Mouse (Mus musculus) kidney, postnatal 0 days (tissue): ENCODE measurements around the gene Ttk. TPM values are rescaled to one million over a fixed set of nuclear protein-coding genes. Genes with fewer than 3 reads are reported as not detected.
A peak's percentile ranks its signal among the peaks of the same experiment; 100 is the strongest.

Experiments used
- ATAC-seq: fragments of 200-750 bp; cut with Nextera tagmentation; replicated peaks from 2 replicates; pipeline ENCODE4 v1.8.0; 2017; ENCODE audit warnings: low read depth, moderate number of reproducible peaks, moderate TSS enrichment, moderate library complexity; ENCODE audit not compliant: low FRiP score
- DNase-seq: peaks from one replicate; pipeline ENCODE4 v3.0.0-alpha.2; 2016; ENCODE audit warnings: low spot score
- H3K27ac ChIP-seq: fragments of 300-500 bp; sonication (generic); 2 replicates; pipeline ENCODE4 v1.5.1; 2014; ENCODE audit warnings: mild to moderate bottlenecking
- H3K27me3 ChIP-seq: fragments of 300-500 bp; sonication (generic); 2 replicates; pipeline ENCODE4 v1.6.1; 2014; ENCODE audit warnings: low read length, mixed read lengths; ENCODE audit not compliant: insufficient read depth
- H3K36me3 ChIP-seq: fragments of 300-500 bp; sonication (generic); 2 replicates; pipeline ENCODE4 v1.6.1; 2014; ENCODE audit warnings: low read length, mixed read lengths; ENCODE audit not compliant: insufficient read depth
- H3K4me1 ChIP-seq: fragments of 300-500 bp; sonication (generic); replicated peaks from 2 replicates; pipeline ENCODE4 v1.6.1; 2014; ENCODE audit warnings: antibody characterized with exemption, low read length, mixed read lengths; ENCODE audit not compliant: insufficient read depth
- H3K4me2 ChIP-seq: fragments of 300-500 bp; sonication (generic); 2 replicates; pipeline ENCODE4 v1.6.1; 2014; ENCODE audit warnings: mild to moderate bottlenecking, low read length, moderate library complexity, mixed read lengths
- H3K4me3 ChIP-seq: fragments of 300-500 bp; sonication (generic); replicated peaks from 2 replicates; pipeline ENCODE4 v1.5.1; 2014; ENCODE audit warnings: low read depth, low read length
- H3K9ac ChIP-seq: fragments of 300-500 bp; sonication (generic); 2 replicates; pipeline ENCODE4 v1.6.1; 2014; ENCODE audit warnings: low read depth, low read length
- H3K9me3 ChIP-seq: fragments of 300-500 bp; sonication (generic); replicated peaks from 2 replicates; pipeline ENCODE4 v1.6.1; 2016; ENCODE audit warnings: low read length, inconsistent platforms, mixed read lengths
- CTCF ChIP-seq: IDR thresholded peaks from 2 replicates; pipeline ENCODE4 v1.5.1; 2016; ENCODE audit warnings: antibody characterized with exemption, low read depth, mild to moderate bottlenecking, moderate library complexity
- WGBS: fragments of 180-500 bp; shearing (Covaris S2); extraction: QIAGEN DNeasy Blood & Tissue Kit; methylation state at CpG from one replicate; pipeline ENCODE4 v1.1.7; 2014; 5-methylcytosine and 5-hydroxymethylcytosine counted together
- polyA plus RNA-seq: library from polyadenylated mRNA; unstranded; fragments of >200 nt; fragmentation: Nextera tagmentation; extraction: Ambion mirVana; gene quantifications from 2 replicates; pipeline ENCODE4 v1.2.1, GENCODE M21; 2015

Gene Ttk
- polyA plus RNA-seq, 1 experiment from 2014 or later = 11.5 TPM

GRCm38 (mm10) chr9:83805164-83805976 is 29.1 kb upstream of the Ttk start:
- H3K27me3 ChIP-seq = no peaks in the 10 kb centered on the region
- peaks cover 7% of the 10 kb centered on the region; the same call in 1 of the 2 replicates for H3K4me1 ChIP-seq
- H3K4me3 ChIP-seq = peak overlapping the region; percentile 57
- peak overlapping the region; percentile 99 for H3K4me2 ChIP-seq
- DNase-seq (peak; percentile 71), ATAC-seq (peak; percentile 79)
- under 1% methylated on average over 37 of the region's 37 CpGs for WGBS
- no peaks in the 10 kb centered on the region for H3K9me3 ChIP-seq
- H3K36me3 ChIP-seq = no peaks in the 10 kb centered on the region
- H3K27ac ChIP-seq = no peak overlapping the region
- peak overlapping the region; percentile 43 for H3K9ac ChIP-seq
- TF ChIP-seq CTCF = peak; percentile 36; the same call in 1 of the 2 replicates

GRCm38 (mm10) chr9:83805977-83806815 is 28.3 kb upstream of the Ttk start, which contains the start of gene Elovl4:
TSS of gene Elovl4 (minus strand) at chr9:83806277.
- no peaks in the 10 kb centered on the region for H3K36me3 ChIP-seq
- H3K4me3 ChIP-seq = peak within 1 kb of the TSS; percentile 57
- H3K4me2 ChIP-seq = peak within 1 kb of the TSS; percentile 99
- H3K9ac ChIP-seq = peak within 1 kb of the TSS; percentile 43
- WGBS = 1% methylated on average over 65 of the region's 71 CpGs
- no peak for TF ChIP-seq CTCF
- H3K4me1 ChIP-seq = peaks cover 7% of the 10 kb centered on the region; the same call in 1 of the 2 replicates
- ATAC-seq = peak; percentile 76
- H3K27ac ChIP-seq = no peak within 1 kb of the TSS
- no peaks in the 10 kb centered on the region for H3K27me3 ChIP-seq
- DNase-seq = peak; percentile 69
- no peaks in the 10 kb centered on the region for H3K9me3 ChIP-seq

DNA sequence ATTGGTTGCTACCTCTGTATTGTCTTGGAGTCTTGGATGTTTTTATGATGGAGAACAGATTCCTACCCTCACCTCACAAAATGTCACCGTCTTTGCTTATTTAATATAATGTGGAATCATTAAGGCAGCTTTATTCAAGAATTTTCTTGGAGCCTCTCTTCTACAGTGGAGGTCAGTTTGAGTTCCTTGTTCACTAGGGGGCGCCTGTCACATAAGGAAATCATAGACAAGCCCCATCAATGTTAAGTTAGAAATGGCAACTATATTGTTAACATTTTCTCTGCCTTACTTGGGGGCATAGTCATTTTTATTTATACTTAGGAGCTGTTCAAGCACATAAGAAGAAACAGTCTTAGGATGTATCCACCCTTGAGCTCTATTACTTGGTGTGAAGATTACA is 26.9 kb upstream of the Ttk start:
- WGBS = 7% methylated on average over 2 of the region's 2 CpGs
- peak; percentile 71 for TF ChIP-seq CTCF
- no peak overlapping the region for H3K4me2 ChIP-seq
- peaks cover 7% of the 10 kb centered on the region; the same call in 1 of the 2 replicates for H3K4me1 ChIP-seq
- H3K4me3 ChIP-seq = no peak overlapping the region
- peak; percentile 76 for DNase-seq
- no peak overlapping the region for H3K9ac ChIP-seq
- no peaks in the 10 kb centered on the region for H3K36me3 ChIP-seq
- no peaks in the 10 kb centered on the region for H3K9me3 ChIP-seq
- H3K27ac ChIP-seq = no peak overlapping the region
- H3K27me3 ChIP-seq = no peaks in the 10 kb centered on the region
- ATAC-seq = no peak; the same call in 1 of the 2 replicates

GRCm38 (mm10) chr9:83819188-83819587 is 15.3 kb upstream of the Ttk start:
- Histone ChIP-seq H3K9ac (no peak overlapping the region), H3K4me3 (no peak overlapping the region), H3K27ac (no peak overlapping the region), H3K4me1 (no peaks in the 10 kb centered on the region), H3K9me3 (no peaks in the 10 kb centered on the region), H3K4me2 (no peak overlapping the region), H3K36me3 (no peaks in the 10 kb centered on the region), H3K27me3 (no peaks in the 10 kb centered on the region)
- DNase-seq (no peak), ATAC-seq (no peak)
- no peak for TF ChIP-seq CTCF
- 83% methylated on average over 7 of the region's 7 CpGs for WGBS

DNA sequence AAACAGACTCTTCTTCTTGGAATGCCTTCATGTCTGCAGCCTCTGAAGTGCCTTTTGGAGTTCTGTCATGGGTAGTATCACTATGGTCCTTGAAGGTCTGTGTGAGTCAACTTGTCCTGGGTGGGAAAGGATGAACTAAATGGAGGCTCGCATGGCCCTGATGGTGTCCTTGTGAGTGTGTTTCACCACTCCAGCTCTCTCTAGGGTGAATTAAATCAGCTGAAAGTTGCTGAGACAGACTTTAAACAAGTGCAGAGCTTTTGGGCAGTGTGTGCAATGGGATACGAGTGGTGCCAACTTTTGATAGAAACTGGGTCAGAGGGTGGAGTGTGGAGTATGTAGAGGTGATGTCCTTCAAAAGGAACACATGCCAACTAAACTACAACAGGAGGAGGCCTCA is 13.5 kb upstream of the Ttk start:
- TF ChIP-seq CTCF = no peak
- H3K4me3 ChIP-seq = no peak overlapping the region
- H3K27me3 ChIP-seq = no peaks in the 10 kb centered on the region
- ATAC-seq (no peak), DNase-seq (no peak)
- H3K9ac ChIP-seq = no peak overlapping the region
- no peaks in the 10 kb centered on the region for H3K4me1 ChIP-seq
- H3K36me3 ChIP-seq = no peaks in the 10 kb centered on the region
- H3K9me3 ChIP-seq = no peaks in the 10 kb centered on the region
- no peak overlapping the region for H3K27ac ChIP-seq
- 97% methylated on average over 2 of the region's 2 CpGs for WGBS
- no peak overlapping the region for H3K4me2 ChIP-seq

DNA sequence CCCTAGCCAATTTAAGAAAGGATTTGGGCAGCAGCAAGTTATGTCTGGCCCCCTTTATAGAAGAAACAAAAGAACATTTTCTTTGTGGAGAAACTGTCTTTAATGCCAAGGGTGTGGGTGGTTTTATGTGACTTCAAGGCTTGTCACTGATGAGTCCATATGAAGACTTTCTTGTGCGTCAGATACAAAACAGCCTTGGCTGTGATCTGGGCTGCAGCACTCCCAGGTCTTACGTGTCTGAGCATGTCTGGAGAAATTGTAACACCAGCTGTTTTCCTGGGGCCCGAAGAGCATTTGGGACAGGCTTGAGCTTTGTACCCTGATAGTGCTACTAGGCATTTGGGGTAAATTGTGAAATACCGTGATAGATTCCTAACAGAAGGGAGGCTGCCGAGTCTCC is 11.6 kb upstream of the Ttk start:
- TF ChIP-seq CTCF = no peak
- Histone ChIP-seq H3K9me3 (no peaks in the 10 kb centered on the region), H3K27ac (no peak overlapping the region), H3K4me2 (no peak overlapping the region), H3K36me3 (no peaks in the 10 kb centered on the region), H3K27me3 (no peaks in the 10 kb centered on the region), H3K4me3 (no peak overlapping the region), H3K4me1 (no peaks in the 10 kb centered on the region), H3K9ac (no peak overlapping the region)
- DNase-seq (no peak), ATAC-seq (no peak)
- WGBS = 80% methylated on average over 5 of the region's 5 CpGs
